Mouse (Mus musculus) myocyte (in vitro differentiated cells): Measurements from ENCODE around the gene Zbtb1. TPM values are rescaled to one million over a fixed set of nuclear protein-coding genes. Genes with fewer than 3 reads are reported as not detected.

ENCODE experiments used
- H3K27me3 ChIP-seq: one replicate; pipeline ENCODE4 v1.6.1; 2011; ENCODE audit not compliant: control insufficient read depth, insufficient read depth, insufficient read length
- H3K36me3 ChIP-seq: one replicate; pipeline ENCODE4 v1.6.1; 2011; ENCODE audit not compliant: control insufficient read depth, insufficient read depth
- H3K4me2 ChIP-seq: one replicate; pipeline ENCODE4 v1.6.1; 2011; ENCODE audit warnings: low read depth, control low read depth
- H3K4me3 ChIP-seq: one replicate; pipeline ENCODE4 v1.5.1; 2011; ENCODE audit warnings: mild to moderate bottlenecking, control low read depth, moderate library complexity
- H3K79me2 ChIP-seq: one replicate; pipeline ENCODE4 v1.6.1; 2011; ENCODE audit not compliant: control insufficient read depth, insufficient read depth
- H3ac ChIP-seq: one replicate; pipeline ENCODE4 v1.6.1; 2011; ENCODE audit not compliant: control insufficient read depth, insufficient read length
- CEBPB ChIP-seq: IDR thresholded peaks from 2 replicates; pipeline ENCODE4 v1.6.1; 2011; ENCODE audit warnings: mild to moderate bottlenecking, moderate library complexity; ENCODE audit not compliant: poor library complexity, insufficient read depth, severe bottlenecking
- E2F4 ChIP-seq: IDR thresholded peaks from one replicate; pipeline ENCODE4 v1.6.1; 2011; ENCODE audit warnings: mild to moderate bottlenecking, control low read depth, moderate library complexity; ENCODE audit not compliant: insufficient read depth
- MAX ChIP-seq: IDR thresholded peaks from one replicate; pipeline ENCODE4 v1.6.1; 2011; ENCODE audit warnings: low read depth, mild to moderate bottlenecking, control low read depth
- MYOD1 ChIP-seq, 3 experiments: IDR thresholded peaks; one replicate each; pipeline ENCODE4 v1.6.1; 2011; ENCODE audit warnings: control low read depth in 2 of 3, low read depth in 2 of 3, mild to moderate bottlenecking in 2 of 3, moderate library complexity in 1 of 3; ENCODE audit not compliant: insufficient read length in 2 of 3, control insufficient read depth in 1 of 3
- MYOG ChIP-seq, 3 experiments: IDR thresholded peaks; one replicate each; pipeline ENCODE4 v1.6.1; 2011; ENCODE audit warnings: control low read depth in 2 of 3, low read depth in 2 of 3, mild to moderate bottlenecking in 2 of 3; ENCODE audit not compliant: insufficient read length in 2 of 3, control insufficient read depth in 1 of 3, insufficient read depth in 1 of 3
- POLR2A ChIP-seq: IDR thresholded peaks from one replicate; pipeline ENCODE4 v1.6.1; 2011; ENCODE audit warnings: low read depth, mild to moderate bottlenecking, control low read depth, moderate library complexity; ENCODE audit not compliant: insufficient read length
- POLR2AphosphoS2 ChIP-seq: IDR thresholded peaks from one replicate; pipeline ENCODE4 v1.6.1; 2011; ENCODE audit warnings: low read depth, control low read depth; ENCODE audit not compliant: insufficient read length
- REST ChIP-seq: IDR thresholded peaks from one replicate; pipeline ENCODE4 v1.6.1; 2011; ENCODE audit warnings: mild to moderate bottlenecking, control low read depth, moderate library complexity; ENCODE audit not compliant: insufficient read depth, insufficient read length
- SRF ChIP-seq: IDR thresholded peaks from one replicate; pipeline ENCODE4 v1.6.1; 2011; ENCODE audit warnings: low read depth; ENCODE audit not compliant: control insufficient read depth, insufficient read length
- TCF12 ChIP-seq: IDR thresholded peaks from one replicate; pipeline ENCODE4 v1.6.1; 2011; ENCODE audit warnings: mild to moderate bottlenecking, control low read depth; ENCODE audit not compliant: poor library complexity, insufficient read depth, severe bottlenecking
- TCF3 ChIP-seq: IDR thresholded peaks from one replicate; pipeline ENCODE4 v1.6.1; 2011; ENCODE audit warnings: low read depth, control low read depth; ENCODE audit not compliant: insufficient read length
- USF1 ChIP-seq: IDR thresholded peaks from one replicate; pipeline ENCODE4 v1.6.1; 2011; ENCODE audit warnings: low read depth, mild to moderate bottlenecking, control low read depth, moderate library complexity
- polyA plus RNA-seq: library from polyadenylated mRNA; unstranded; fragments of >200 nt; fragmentation: generic; extraction: Trizol; gene quantifications from one replicate; pipeline ENCODE4 v1.2.1, GENCODE M21; 2012; ENCODE audit warnings: missing spikeins

Zbtb1 gene
- polyA plus RNA-seq, 1 experiment, result 1.7 TPM

DNA sequence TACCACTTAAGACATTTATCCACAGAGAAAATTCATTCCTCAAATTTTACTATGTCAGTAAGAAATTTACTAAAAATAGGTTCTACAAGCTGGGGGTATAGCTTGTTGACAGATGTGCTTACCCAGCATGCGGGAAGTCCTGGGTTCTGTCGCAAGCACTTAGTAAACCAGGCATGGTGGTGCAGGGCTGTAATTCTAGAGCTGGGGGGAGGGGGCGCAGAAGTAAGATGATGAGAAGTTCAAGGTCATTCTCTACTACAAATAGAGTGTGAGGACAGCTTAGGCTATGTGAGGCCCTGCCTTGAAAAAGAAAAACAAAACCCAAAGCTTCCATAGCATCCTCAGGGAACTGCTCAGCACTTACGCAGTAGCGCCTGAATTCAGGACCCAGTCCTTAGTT lies 8.5 kb downstream of the Zbtb1 start:
- H3K36me3 ChIP-seq, result peaks cover 6% of the 10 kb centered on the region
- H3K4me3 ChIP-seq, result no peak overlapping the region
- H3K27me3 ChIP-seq, result no peaks in the 10 kb centered on the region
- H3K4me2 ChIP-seq, result no peak overlapping the region
- TF ChIP-seq TCF12 (no peak), SRF (no peak), USF1 (no peak), POLR2AphosphoS2 (no peak), MYOD1 (IDR thresholded peaks at IDR 0.05; ENCODE audit: control insufficient read depth in 1 of 3, insufficient read length in 2 of 3, low read depth in 2 of 3) (no peak), POLR2A (no peak), MYOG (IDR thresholded peaks at IDR 0.05; ENCODE audit: control insufficient read depth in 1 of 3, insufficient read depth in 1 of 3, insufficient read length in 2 of 3, low read depth in 2 of 3) (no peak), MAX (no peak), CEBPB (no peak), TCF3 (no peak), REST (no peak), E2F4 (no peak)
- peaks cover 100% of the 10 kb centered on the region for H3K79me2 ChIP-seq
- H3ac ChIP-seq, result no peak overlapping the region

DNA sequence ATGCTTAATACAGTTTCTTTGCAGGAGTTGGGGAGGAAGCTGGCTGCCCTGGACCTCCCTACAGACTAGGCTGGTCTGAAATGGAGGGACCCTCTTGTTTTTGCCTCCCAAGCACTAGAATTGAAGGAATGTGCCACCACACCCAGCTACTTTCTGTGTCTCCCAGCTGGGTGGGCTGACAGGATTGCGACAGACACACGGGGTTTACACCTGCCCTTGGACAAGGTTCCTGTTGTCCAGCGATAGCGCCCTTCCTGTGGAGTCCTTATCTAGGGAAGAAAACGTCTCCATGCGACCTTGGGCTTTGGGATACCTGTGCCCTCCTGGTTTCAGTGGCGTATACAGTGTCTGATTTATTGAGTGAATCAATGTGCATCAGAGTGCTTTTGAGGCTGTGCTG lies 10.1 kb downstream of the Zbtb1 start:
- no peak for TF ChIP-seq TCF3
- no peak for TF ChIP-seq POLR2AphosphoS2
- no peak for TF ChIP-seq MAX
- TF ChIP-seq MYOD1 (IDR thresholded peaks at IDR 0.05; ENCODE audit: control insufficient read depth in 1 of 3, insufficient read length in 2 of 3, low read depth in 2 of 3), result no peak
- TF ChIP-seq POLR2A, result no peak
- no peak for TF ChIP-seq E2F4
- no peak for TF ChIP-seq REST
- TF ChIP-seq SRF, result no peak
- TF ChIP-seq TCF12, result no peak
- no peak for TF ChIP-seq USF1
- no peak for TF ChIP-seq MYOG (IDR thresholded peaks at IDR 0.05; ENCODE audit: control insufficient read depth in 1 of 3, insufficient read depth in 1 of 3, insufficient read length in 2 of 3, low read depth in 2 of 3)
- no peaks in the 10 kb centered on the region for H3K27me3 ChIP-seq

DNA sequence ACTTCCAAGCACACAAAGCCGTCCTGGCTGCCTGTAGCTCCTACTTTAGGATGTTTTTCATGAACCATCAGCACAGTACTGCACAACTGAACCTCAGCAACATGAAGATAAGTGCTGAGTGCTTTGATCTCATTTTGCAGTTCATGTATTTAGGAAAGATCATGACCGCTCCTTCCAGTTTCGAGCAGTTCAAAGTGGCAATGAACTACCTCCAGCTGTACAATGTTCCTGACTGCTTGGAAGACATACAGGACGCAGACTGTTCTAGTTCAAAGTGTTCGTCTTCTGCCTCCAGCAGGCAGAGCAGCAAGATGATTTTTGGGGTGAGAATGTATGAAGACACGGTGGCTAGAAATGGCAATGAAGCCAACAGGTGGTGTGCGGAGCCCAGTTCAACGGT lies 15.3 kb downstream of the Zbtb1 start:
- no peak overlapping the region for H3ac ChIP-seq
- no peak overlapping the region for H3K4me2 ChIP-seq
- peaks cover 83% of the 10 kb centered on the region for H3K79me2 ChIP-seq
- peaks cover 41% of the 10 kb centered on the region for H3K36me3 ChIP-seq
- H3K4me3 ChIP-seq, result no peak overlapping the region
- TF ChIP-seq POLR2A (no peak), MYOG (IDR thresholded peaks at IDR 0.05; ENCODE audit: control insufficient read depth in 1 of 3, insufficient read depth in 1 of 3, insufficient read length in 2 of 3, low read depth in 2 of 3) (no peak), MAX (no peak), SRF (no peak), REST (no peak), MYOD1 (IDR thresholded peaks at IDR 0.05; ENCODE audit: control insufficient read depth in 1 of 3, insufficient read length in 2 of 3, low read depth in 2 of 3) (no peak)
- no peaks in the 10 kb centered on the region for H3K27me3 ChIP-seq

More for the DNA sequence above, 10.1 kb downstream of the Zbtb1 start:
- peaks cover 8% of the 10 kb centered on the region for H3K36me3 ChIP-seq
- no peak overlapping the region for H3K4me3 ChIP-seq
- H3K79me2 ChIP-seq, result peaks cover 100% of the 10 kb centered on the region
- no peak overlapping the region for H3ac ChIP-seq
- H3K4me2 ChIP-seq, result no peak overlapping the region

DNA sequence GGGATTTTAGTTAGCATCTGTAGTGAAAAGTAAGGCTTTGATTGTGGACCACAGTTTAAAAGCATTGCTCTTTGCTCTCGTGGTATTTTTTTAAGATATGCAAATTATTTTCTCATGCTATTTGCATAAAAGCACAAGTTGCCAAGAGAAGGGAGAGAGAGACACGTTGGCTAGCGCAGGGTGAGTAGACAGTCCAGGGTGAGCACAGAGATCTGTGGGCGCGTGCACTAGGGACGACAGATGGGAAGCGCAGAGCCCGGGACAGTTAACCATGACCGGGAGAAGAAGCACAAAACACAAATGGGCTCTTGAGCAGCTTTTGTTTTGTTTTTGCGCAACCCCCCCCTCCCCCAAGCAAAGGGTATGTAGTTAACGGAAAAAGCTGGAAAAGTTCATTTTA lies 18.7 kb downstream of the Zbtb1 start:
- Histone ChIP-seq H3K4me2 (no peak overlapping the region), H3K27me3 (no peaks in the 10 kb centered on the region), H3K4me3 (no peak overlapping the region), H3ac (no peak overlapping the region), H3K36me3 (peaks cover 35% of the 10 kb centered on the region), H3K79me2 (peaks cover 48% of the 10 kb centered on the region)
- TF ChIP-seq MYOG (IDR thresholded peaks at IDR 0.05; ENCODE audit: control insufficient read depth in 1 of 3, insufficient read depth in 1 of 3, insufficient read length in 2 of 3, low read depth in 2 of 3) (no peak), E2F4 (no peak), MAX (no peak), POLR2A (no peak), SRF (no peak), USF1 (no peak), MYOD1 (IDR thresholded peaks at IDR 0.05; ENCODE audit: control insufficient read depth in 1 of 3, insufficient read length in 2 of 3, low read depth in 2 of 3) (no peak), CEBPB (no peak), POLR2AphosphoS2 (no peak), REST (no peak), TCF12 (no peak), TCF3 (no peak)

DNA sequence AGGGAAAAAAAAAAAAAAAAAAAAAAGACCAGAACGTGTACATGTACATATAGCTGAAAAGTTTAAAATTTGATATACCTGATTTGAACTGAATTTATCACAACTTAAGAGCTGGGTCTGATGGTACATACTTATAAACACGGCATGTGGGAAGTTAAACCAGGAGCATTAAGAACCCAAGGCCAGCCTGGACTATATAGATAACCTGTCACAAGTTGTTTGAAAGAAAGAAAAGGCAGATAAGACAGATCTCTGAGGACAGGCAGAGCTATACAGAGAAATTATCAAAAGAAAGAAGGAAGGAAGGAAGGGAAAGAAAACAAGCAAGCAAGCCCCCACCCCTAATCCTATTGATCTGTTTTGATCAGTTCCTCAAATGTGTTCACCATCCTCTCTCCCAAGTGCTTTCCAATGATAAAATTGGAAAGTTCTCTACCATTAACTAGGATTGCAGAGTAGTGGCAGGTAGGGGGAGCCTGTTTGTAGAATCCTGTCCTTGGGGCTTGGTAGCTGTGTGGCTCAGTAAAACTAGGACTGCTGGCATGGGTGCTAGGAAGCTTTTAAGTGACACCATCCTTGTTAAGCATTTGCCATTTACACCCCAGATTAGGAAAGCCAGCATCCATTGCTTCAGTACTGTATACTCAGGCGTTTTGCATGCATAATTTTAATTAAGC lies 21.7 kb downstream of the Zbtb1 start:
- no peak for TF ChIP-seq E2F4
- no peak for TF ChIP-seq REST
- TF ChIP-seq MYOG (IDR thresholded peaks at IDR 0.05; ENCODE audit: control insufficient read depth in 1 of 3, insufficient read depth in 1 of 3, insufficient read length in 2 of 3, low read depth in 2 of 3), result no peak
- no peak for TF ChIP-seq MAX
- TF ChIP-seq TCF12, result no peak
- TF ChIP-seq MYOD1 (IDR thresholded peaks at IDR 0.05; ENCODE audit: control insufficient read depth in 1 of 3, insufficient read length in 2 of 3, low read depth in 2 of 3), result no peak
- TF ChIP-seq TCF3, result no peak
- no peak for TF ChIP-seq POLR2AphosphoS2
- H3K4me2 ChIP-seq, result no peak overlapping the region
- no peaks in the 10 kb centered on the region for H3K27me3 ChIP-seq
- H3K4me3 ChIP-seq, result no peak overlapping the region
- no peak overlapping the region for H3ac ChIP-seq
- H3K36me3 ChIP-seq, result peaks cover 18% of the 10 kb centered on the region
- peaks cover 21% of the 10 kb centered on the region for H3K79me2 ChIP-seq
